Mouse (Mus musculus) erythroid progenitor cell, adult 5-6 weeks (primary cell): ENCODE measurements around the gene Sigirr. TPM values are rescaled to one million over a fixed set of nuclear protein-coding genes. Genes with fewer than 3 reads are reported as not detected.

Experiments
- ATAC-seq: replicated peaks from 2 replicates; pipeline ENCODE4 v1.8.0; 2016; ENCODE audit warnings: moderate number of reproducible peaks, mild to moderate bottlenecking, moderate TSS enrichment, inconsistent platforms; ENCODE audit not compliant: poor library complexity, low FRiP score, severe bottlenecking
- total RNA-seq, 2 experiments: library from RNA; stranded (forward) in 1 of 2; stranded (reverse) in 1 of 2; fragments of 150-400 nt in 1 of 2; fragments of 186-747, 209-891 nt in 1 of 2; gene quantifications; 2 replicates each; pipeline versions ENCODE4 v1.2.3 to v1.2.4; 2015 to 2017; ENCODE audit warnings: low replicate concordance in 2 of 2

The Sigirr gene
- total RNA-seq, 2 experiments from 2014 or later, result 4.2 TPM; not detected in 1

DNA sequence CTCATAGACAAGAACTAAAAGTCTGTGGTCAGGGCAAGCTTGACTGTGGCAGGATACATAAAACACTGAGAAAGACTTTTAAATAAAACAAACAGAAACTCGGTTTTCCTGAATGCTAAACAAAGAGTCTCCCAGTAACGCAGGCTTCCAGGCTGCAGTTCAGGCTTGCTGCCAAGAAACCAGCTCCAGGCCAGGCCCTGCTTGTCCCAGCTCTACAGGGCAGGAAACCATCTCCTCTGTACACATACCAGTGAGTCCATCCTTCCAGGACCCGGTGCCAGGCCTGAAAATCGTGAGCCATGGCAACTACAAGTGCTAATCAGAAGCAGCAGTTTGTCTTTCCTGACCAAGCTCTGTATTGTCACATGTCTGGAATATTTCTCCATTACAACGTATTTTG is 58.7 kb downstream of the Sigirr start:
- ATAC-seq, result peak; percentile 60

Other genes starting within 250 kb of the Sigirr start
Only the 30 nearest of the 32 such genes appear.
- 7.6 and 9.2 TPM in 2 replicates for gene Bet1l, start 243.0 kb downstream of the Sigirr start, total RNA-seq (2015; ENCODE audit: low replicate concordance)
- 9.0 and 9.4 TPM in 2 replicates for gene Bet1l, start 243.0 kb downstream of the Sigirr start, total RNA-seq (2017; ENCODE audit: low replicate concordance)
- gene Psmd13, start 218.6 kb downstream of the Sigirr start, total RNA-seq (2015; ENCODE audit: low replicate concordance), result 74.2 and 90.1 TPM in 2 replicates
- 136 and 162 TPM in 2 replicates for gene Psmd13, start 218.6 kb downstream of the Sigirr start, total RNA-seq (2017; ENCODE audit: low replicate concordance)
- 14.4 and 16.3 TPM in 2 replicates for gene Sirt3, start 218.3 kb downstream of the Sigirr start, total RNA-seq (2015; ENCODE audit: low replicate concordance)
- gene Sirt3, start 218.3 kb downstream of the Sigirr start, total RNA-seq (2017; ENCODE audit: low replicate concordance), result 6.5 and 13.5 TPM in 2 replicates
- not detected in 2 replicates for gene Cox8b, start 200.1 kb downstream of the Sigirr start, total RNA-seq (2015; ENCODE audit: low replicate concordance)
- gene Cox8b, start 200.1 kb downstream of the Sigirr start, total RNA-seq (2017; ENCODE audit: low replicate concordance), result not detected in 2 replicates
- gene Nlrp6, start 179.7 kb downstream of the Sigirr start, total RNA-seq (2015; ENCODE audit: low replicate concordance), result not detected in 2 replicates
- not detected in 2 replicates for gene Nlrp6, start 179.7 kb downstream of the Sigirr start, total RNA-seq (2017; ENCODE audit: low replicate concordance)
- gene Pgghg, start 159.2 kb downstream of the Sigirr start, total RNA-seq (2015; ENCODE audit: low replicate concordance), result 0.72 TPM in 1 of 2 replicates, not detected in the other
- 0.90 and 1.3 TPM in 2 replicates for gene Pgghg, start 159.2 kb downstream of the Sigirr start, total RNA-seq (2017; ENCODE audit: low replicate concordance)
- gene Ifitm5, start 150.3 kb downstream of the Sigirr start, total RNA-seq (2015; ENCODE audit: low replicate concordance), result not detected in 2 replicates
- gene Ifitm5, start 150.3 kb downstream of the Sigirr start, total RNA-seq (2017; ENCODE audit: low replicate concordance), result not detected in 2 replicates
- gene Gm45717, start 144.6 kb downstream of the Sigirr start, total RNA-seq (2015; ENCODE audit: low replicate concordance), result not detected in 2 replicates
- not detected in 2 replicates for gene Gm45717, start 144.6 kb downstream of the Sigirr start, total RNA-seq (2017; ENCODE audit: low replicate concordance)
- 61.6 and 73.4 TPM in 2 replicates for gene Ifitm2, start 144.6 kb downstream of the Sigirr start, total RNA-seq (2015; ENCODE audit: low replicate concordance)
- gene Ifitm2, start 144.6 kb downstream of the Sigirr start, total RNA-seq (2017; ENCODE audit: low replicate concordance), result 14.5 and 51.7 TPM in 2 replicates
- gene Ifitm1, start 133.4 kb downstream of the Sigirr start, total RNA-seq (2015; ENCODE audit: low replicate concordance), result 31.0 TPM in 1 of 2 replicates, not detected in the other
- 0.90 and 20.6 TPM in 2 replicates for gene Ifitm1, start 133.4 kb downstream of the Sigirr start, total RNA-seq (2017; ENCODE audit: low replicate concordance)
- gene Ifitm3, start 89.8 kb downstream of the Sigirr start, total RNA-seq (2015; ENCODE audit: low replicate concordance), result 156 and 271 TPM in 2 replicates
- 73.5 and 106 TPM in 2 replicates for gene Ifitm3, start 89.8 kb downstream of the Sigirr start, total RNA-seq (2017; ENCODE audit: low replicate concordance)
- gene Ifitm6, start 82.6 kb downstream of the Sigirr start, total RNA-seq (2015; ENCODE audit: low replicate concordance), result 172 and 212 TPM in 2 replicates
- gene Ifitm6, start 82.6 kb downstream of the Sigirr start, total RNA-seq (2017; ENCODE audit: low replicate concordance), result 65.6 and 95.9 TPM in 2 replicates
- gene Gm17387, start 71.4 kb downstream of the Sigirr start, total RNA-seq (2015; ENCODE audit: low replicate concordance), result not detected in 2 replicates
- gene Gm17387, start 71.4 kb downstream of the Sigirr start, total RNA-seq (2017; ENCODE audit: low replicate concordance), result not detected in 2 replicates
- not detected in 2 replicates for gene B4galnt4, start 39.5 kb downstream of the Sigirr start, total RNA-seq (2015; ENCODE audit: low replicate concordance)
- gene B4galnt4, start 39.5 kb downstream of the Sigirr start, total RNA-seq (2017; ENCODE audit: low replicate concordance), result 0.26 TPM in 1 of 2 replicates, not detected in the other
- 4.3 TPM in 1 of 2 replicates, not detected in the other for gene Pkp3, start 22.4 kb downstream of the Sigirr start, total RNA-seq (2015; ENCODE audit: low replicate concordance)
- gene Pkp3, start 22.4 kb downstream of the Sigirr start, total RNA-seq (2017; ENCODE audit: low replicate concordance), result 0.91 and 1.3 TPM in 2 replicates
- not detected in 2 replicates for gene Ano9, start 17.2 kb upstream of the Sigirr start, total RNA-seq (2015; ENCODE audit: low replicate concordance)
- gene Ano9, start 17.2 kb upstream of the Sigirr start, total RNA-seq (2017; ENCODE audit: low replicate concordance), result not detected in 2 replicates
- 278 and 380 TPM in 2 replicates for gene Ptdss2, start 21.8 kb upstream of the Sigirr start, total RNA-seq (2015; ENCODE audit: low replicate concordance)
- 309 and 327 TPM in 2 replicates for gene Ptdss2, start 21.8 kb upstream of the Sigirr start, total RNA-seq (2017; ENCODE audit: low replicate concordance)
- 9.6 and 16.2 TPM in 2 replicates for gene Rnh1, start 72.3 kb upstream of the Sigirr start, total RNA-seq (2015; ENCODE audit: low replicate concordance)
- 3.7 and 20.5 TPM in 2 replicates for gene Rnh1, start 72.3 kb upstream of the Sigirr start, total RNA-seq (2017; ENCODE audit: low replicate concordance)
- 39.8 and 94.4 TPM in 2 replicates for gene Hras, start 93.4 kb upstream of the Sigirr start, total RNA-seq (2015; ENCODE audit: low replicate concordance)
- 40.5 and 47.2 TPM in 2 replicates for gene Hras, start 93.4 kb upstream of the Sigirr start, total RNA-seq (2017; ENCODE audit: low replicate concordance)
- gene Lrrc56, start 93.6 kb upstream of the Sigirr start, total RNA-seq (2015; ENCODE audit: low replicate concordance), result 8.3 and 8.8 TPM in 2 replicates
- 3.6 and 5.8 TPM in 2 replicates for gene Lrrc56, start 93.6 kb upstream of the Sigirr start, total RNA-seq (2017; ENCODE audit: low replicate concordance)
- gene Lmntd2, start 113.5 kb upstream of the Sigirr start, total RNA-seq (2015; ENCODE audit: low replicate concordance), result 1.8 TPM in 1 of 2 replicates, not detected in the other
- 2.2 TPM in 1 of 2 replicates, not detected in the other for gene Lmntd2, start 113.5 kb upstream of the Sigirr start, total RNA-seq (2017; ENCODE audit: low replicate concordance)
- gene Rassf7, start 115.3 kb upstream of the Sigirr start, total RNA-seq (2015; ENCODE audit: low replicate concordance), result 33.1 and 33.9 TPM in 2 replicates
- 10.9 and 13.4 TPM in 2 replicates for gene Rassf7, start 115.3 kb upstream of the Sigirr start, total RNA-seq (2017; ENCODE audit: low replicate concordance)
- 80.1 and 114 TPM in 2 replicates for gene Phrf1, start 128.2 kb upstream of the Sigirr start, total RNA-seq (2015; ENCODE audit: low replicate concordance)
- gene Phrf1, start 128.2 kb upstream of the Sigirr start, total RNA-seq (2017; ENCODE audit: low replicate concordance), result 63.5 and 90.0 TPM in 2 replicates
- 52.8 and 81.4 TPM in 2 replicates for gene Irf7, start 165.9 kb upstream of the Sigirr start, total RNA-seq (2015; ENCODE audit: low replicate concordance)
- 68.6 and 76.5 TPM in 2 replicates for gene Irf7, start 165.9 kb upstream of the Sigirr start, total RNA-seq (2017; ENCODE audit: low replicate concordance)
- not detected in 2 replicates for gene Cdhr5, start 176.2 kb upstream of the Sigirr start, total RNA-seq (2015; ENCODE audit: low replicate concordance)
- gene Cdhr5, start 176.2 kb upstream of the Sigirr start, total RNA-seq (2017; ENCODE audit: low replicate concordance), result not detected in 2 replicates
- not detected in 2 replicates for gene Sct, start 178.6 kb upstream of the Sigirr start, total RNA-seq (2015; ENCODE audit: low replicate concordance)
- not detected in 2 replicates for gene Sct, start 178.6 kb upstream of the Sigirr start, total RNA-seq (2017; ENCODE audit: low replicate concordance)
- not detected in 2 replicates for gene Drd4, start 191.4 kb upstream of the Sigirr start, total RNA-seq (2015; ENCODE audit: low replicate concordance)
- not detected in 2 replicates for gene Drd4, start 191.4 kb upstream of the Sigirr start, total RNA-seq (2017; ENCODE audit: low replicate concordance)
- gene Deaf1, start 227.1 kb upstream of the Sigirr start, total RNA-seq (2015; ENCODE audit: low replicate concordance), result 46.5 and 55.8 TPM in 2 replicates
- gene Deaf1, start 227.1 kb upstream of the Sigirr start, total RNA-seq (2017; ENCODE audit: low replicate concordance), result 26.2 and 40.8 TPM in 2 replicates
- 13.4 and 26.7 TPM in 2 replicates for gene Tmem80, start 227.2 kb upstream of the Sigirr start, total RNA-seq (2015; ENCODE audit: low replicate concordance)
- 8.3 and 8.6 TPM in 2 replicates for gene Tmem80, start 227.2 kb upstream of the Sigirr start, total RNA-seq (2017; ENCODE audit: low replicate concordance)
- gene Eps8l2, start 238.3 kb upstream of the Sigirr start, total RNA-seq (2015; ENCODE audit: low replicate concordance), result not detected in 2 replicates
- 1.4 TPM in 1 of 2 replicates, not detected in the other for gene Eps8l2, start 238.3 kb upstream of the Sigirr start, total RNA-seq (2017; ENCODE audit: low replicate concordance)